Mouse (Mus musculus) thymus, adult 2 months (tissue): ENCODE measurements around the gene Fbll1.

ENCODE experiments used
- CTCF ChIP-seq: fragments of 200-500 bp; IDR thresholded peaks from 2 replicates; pipeline ENCODE4 v1.5.1; 2012; ENCODE audit warnings: mild to moderate bottlenecking, control low read depth, low read length, moderate library complexity, borderline replicate concordance; ENCODE audit not compliant: control insufficient read depth, poor library complexity, insufficient read depth; ENCODE audit errors: extremely low read depth
- POLR2A ChIP-seq: fragments of 200-500 bp; IDR thresholded peaks from 2 replicates; pipeline ENCODE4 v1.6.1; 2012; ENCODE audit warnings: mild to moderate bottlenecking, low read length, control low read depth, moderate library complexity; ENCODE audit not compliant: control insufficient read depth, poor library complexity, insufficient read depth; ENCODE audit errors: extremely low read depth

DNA sequence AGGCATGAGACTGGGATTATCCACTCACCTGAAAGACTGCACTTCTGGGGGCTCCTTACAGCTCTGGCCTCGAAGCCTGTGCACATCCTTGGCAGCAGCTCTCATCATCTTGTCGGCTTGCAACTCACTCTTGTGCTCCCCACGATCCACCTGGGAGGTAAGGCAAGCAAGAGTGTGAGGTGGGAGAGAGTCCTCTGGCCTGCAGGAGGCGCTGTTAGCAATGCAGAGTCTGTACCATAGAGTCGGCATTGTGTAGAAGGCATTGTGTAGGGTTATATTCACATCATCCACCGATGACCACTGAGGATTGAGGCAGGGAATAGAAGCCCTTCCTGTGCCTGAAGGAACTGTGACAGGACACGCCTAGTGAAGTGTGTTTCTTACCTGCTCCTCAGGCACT, 41.6 kb upstream of the Fbll1 start:
- TF ChIP-seq POLR2A (no peak), CTCF (no peak)
